ENCODE assay signal across 8 mouse cellular contexts in the genomic region with DNA sequence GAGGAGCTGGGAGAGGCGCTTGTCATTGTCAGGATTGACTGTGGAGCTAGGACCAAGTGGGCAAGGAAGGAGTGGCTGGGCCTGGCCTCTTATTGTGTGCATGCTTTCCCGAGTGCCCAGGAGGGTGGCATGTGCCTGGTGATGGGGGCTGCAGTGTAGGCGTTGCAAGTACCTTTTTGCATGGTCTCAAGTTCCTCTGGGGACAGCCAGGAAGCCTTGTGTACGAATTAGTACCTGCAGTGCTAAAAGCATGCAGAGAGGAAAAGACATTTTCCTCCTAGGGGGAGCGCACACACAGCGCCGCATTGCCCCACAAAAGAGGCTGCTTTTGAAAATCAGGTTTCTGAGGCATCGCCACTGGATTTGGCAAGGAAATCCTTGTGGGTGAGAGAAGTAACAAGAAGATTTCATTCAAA. TPM values are rescaled to one million over a fixed set of nuclear protein-coding genes. Genes with fewer than 3 reads are reported as not detected.
A peak's percentile ranks its signal among the peaks of the same experiment; 100 is the strongest.
DNase-seq lines count a peak whose midpoint lies in the region; ATAC-seq and TF ChIP-seq lines count a peak whose summit lies in the region.

No protein-coding gene starts in this region.

- no peak for TF ChIP-seq CTCF in E14TG2a.4 (conservative IDR thresholded peaks at IDR 0.05; ENCODE audit: low read length)

- peak overlapping the region; percentile 81 for H3K4me3 ChIP-seq in E14TG2a.4 (replicated peaks; ENCODE audit: low read length)
- H3K4me3 ChIP-seq in forebrain, embryonic 14.5 days (ENCODE audit: low read depth, low read length): peak overlapping the region; percentile 75
- peak overlapping the region; percentile 75 for H3K4me3 ChIP-seq in limb, embryonic 12.5 days (replicated peaks)
- H3K4me3 ChIP-seq in stomach, embryonic 15.5 days (replicated peaks): peak overlapping the region; percentile 49

- peak; percentile 31 for ATAC-seq in frontal cortex, adult (ENCODE audit: low TSS enrichment)
- peak; percentile 69 for ATAC-seq in forebrain, embryonic 14.5 days
- peak; percentile 40; the same call in 1 of the 2 replicates for ATAC-seq in limb, embryonic 12.5 days (ENCODE audit: insufficient number of reproducible peaks, insufficient read depth, low FRiP score, low TSS enrichment, low read depth)
- no peak for ATAC-seq in stomach, embryonic 15.5 days (ENCODE audit: insufficient read depth, low FRiP score, low read depth)

- WGBS in forebrain, embryonic 14.5 days: under 1% methylated on average over 8 of the region's 8 CpGs
- 2% methylated on average over 8 of the region's 8 CpGs for WGBS in limb, embryonic 12.5 days
- WGBS in stomach, embryonic 15.5 days: 6% methylated on average over 8 of the region's 8 CpGs

- peak overlapping the region; percentile 97 for H3K9ac ChIP-seq in forebrain, embryonic 14.5 days (ENCODE audit: low read length)
- peak overlapping the region; percentile 86 for H3K9ac ChIP-seq in limb, embryonic 12.5 days (replicated peaks)
- 0 out of 2 replicates have a peak overlapping the region, but pooled peaks have one; percentile 16 for H3K9ac ChIP-seq in stomach, embryonic 15.5 days

- peak overlapping the region; percentile 98 for H3K27ac ChIP-seq in forebrain, embryonic 14.5 days (ENCODE audit: low read depth, low read length)
- peak overlapping the region; percentile 72 for H3K27ac ChIP-seq in limb, embryonic 12.5 days
- no peak overlapping the region for H3K27ac ChIP-seq in stomach, embryonic 15.5 days

- peaks cover 13% of the 10 kb centered on the region for H3K4me1 ChIP-seq in E14TG2a.4 (replicated peaks; ENCODE audit: low read depth, low read length)
- peaks cover 14% of the 10 kb centered on the region for H3K4me1 ChIP-seq in forebrain, embryonic 14.5 days (ENCODE audit: control insufficient read depth, insufficient read depth, low read length)
- H3K4me1 ChIP-seq in limb, embryonic 12.5 days (replicated peaks): peaks cover 15% of the 10 kb centered on the region
- peaks cover 10% of the 10 kb centered on the region; the same call in 1 of the 2 replicates for H3K4me1 ChIP-seq in stomach, embryonic 15.5 days

- H3K36me3 ChIP-seq in E14TG2a.4 (ENCODE audit: insufficient read depth, low read length): no peaks in the 10 kb centered on the region
- peaks cover 12% of the 10 kb centered on the region for H3K36me3 ChIP-seq in forebrain, embryonic 14.5 days (ENCODE audit: control insufficient read depth, insufficient read depth, low read length)
- H3K36me3 ChIP-seq in limb, embryonic 12.5 days: peaks cover 10% of the 10 kb centered on the region
- H3K36me3 ChIP-seq in stomach, embryonic 15.5 days: no peaks in the 10 kb centered on the region

- no peak for DNase-seq in frontal cortex, postnatal 25 days (ENCODE audit: low spot score in 2 of 2)
- DNase-seq in forebrain, embryonic 14.5 days (ENCODE audit: low spot score): peak; percentile 60
- DNase-seq in cerebellum, postnatal 4 days (ENCODE audit: low spot score in 2 of 2): no peak
- no peak for DNase-seq in ovary, postnatal 36 days (ENCODE audit: low spot score)

- H3K4me2 ChIP-seq in forebrain, embryonic 14.5 days (ENCODE audit: low read length): peak overlapping the region; percentile 67
- peak overlapping the region; percentile 92 for H3K4me2 ChIP-seq in limb, embryonic 12.5 days
- peak overlapping the region; percentile 89 for H3K4me2 ChIP-seq in stomach, embryonic 15.5 days

- H3K9me3 ChIP-seq in E14TG2a.4 (ENCODE audit: low read length): no peaks in the 10 kb centered on the region
- H3K9me3 ChIP-seq in forebrain, embryonic 14.5 days (replicated peaks; ENCODE audit: control insufficient read depth, low read length): no peaks in the 10 kb centered on the region
- no peaks in the 10 kb centered on the region for H3K9me3 ChIP-seq in limb, embryonic 12.5 days
- no peaks in the 10 kb centered on the region for H3K9me3 ChIP-seq in stomach, embryonic 15.5 days

- H3K27me3 ChIP-seq in E14TG2a.4 (ENCODE audit: insufficient read depth, low read length): peaks cover 53% of the 10 kb centered on the region
- H3K27me3 ChIP-seq in forebrain, embryonic 14.5 days (replicated peaks; ENCODE audit: control insufficient read depth, insufficient read depth, low read length): no peaks in the 10 kb centered on the region
- H3K27me3 ChIP-seq in limb, embryonic 12.5 days: peaks cover 5% of the 10 kb centered on the region; the same call in 1 of the 2 replicates
- peaks cover 13% of the 10 kb centered on the region; the same call in 1 of the 2 replicates for H3K27me3 ChIP-seq in stomach, embryonic 15.5 days (replicated peaks)

RNA-seq across cellular contexts. Expression of a gene that starts 0.9 kb away (rescaled TPM):
- polyA plus RNA-seq in forebrain, embryonic 14.5 days (2014; fragmentation: Nextera tagmentation; extraction: Ambion mirVana): 140 and 192 TPM in 2 replicates
- polyA plus RNA-seq in limb, embryonic 12.5 days (2016; fragmentation: Nextera tagmentation; extraction: Ambion mirVana): 47.9 and 62.8 TPM in 2 replicates
- polyA plus RNA-seq in stomach, embryonic 15.5 days (2015; fragmentation: Nextera tagmentation; extraction: Ambion mirVana): 12.6 and 13.4 TPM in 2 replicates

Comparison
In these comparisons a context has a peak if more than half of its experiments do, and no peak if none do; other contexts are left out.
1. H3K9ac ChIP-seq: peak in every context shown above with its lines; median percentile 97 in forebrain, embryonic 14.5 days; 86 in limb, embryonic 12.5 days; 16 in stomach, embryonic 15.5 days.